Mouse (Mus musculus): ENCODE data around the gene Nxn.

GRCm38 (mm10) chr11:76399587-76400330 lies 819 bp upstream of the Nxn start:
- TF ChIP-seq CTCF (IDR thresholded peaks at IDR 0.05): peak; percentile 73
- peak; percentile 27; the same call in 1 of the 2 replicates for TF ChIP-seq EP300 (IDR thresholded peaks at IDR 0.05)

Data from lung, postnatal 0 days (tissue).